Mouse (Mus musculus) liver, adult 2 months (tissue): Measurements from ENCODE around the gene Lpcat3. TPM values are rescaled to one million over a fixed set of nuclear protein-coding genes. Genes with fewer than 3 reads are reported as not detected.
A peak's percentile ranks its signal among the peaks of the same experiment; 100 is the strongest.
"Not testable (repeated sequence)": the region's sequence is repeated elsewhere in the genome, so short reads cannot be mapped to it uniquely, and the experiment has no call there.

Experiments
- DNase-seq: peaks from one replicate; pipeline ENCODE4 v3.0.0-alpha.2; 2011; ENCODE audit warnings: low read depth, low spot score; ENCODE audit errors: extremely low read depth
- H3K27ac ChIP-seq: fragments of 200-500 bp; replicated peaks from 2 replicates; pipeline ENCODE4 v1.5.1; 2012; ENCODE audit warnings: low read depth, mild to moderate bottlenecking, control low read depth, inconsistent platforms, low read length; ENCODE audit not compliant: insufficient read depth
- H3K27me3 ChIP-seq: fragments of 200-500 bp; 2 replicates; pipeline ENCODE4 v1.6.1; 2012; ENCODE audit warnings: mild to moderate bottlenecking, moderate library complexity, low read length, inconsistent platforms; ENCODE audit not compliant: control insufficient read depth, insufficient read depth
- H3K36me3 ChIP-seq: fragments of 200-500 bp; 2 replicates; pipeline ENCODE4 v1.6.1; 2012; ENCODE audit warnings: low read length, inconsistent platforms; ENCODE audit not compliant: control insufficient read depth, insufficient read depth
- H3K4me1 ChIP-seq: fragments of 200-500 bp; 2 replicates; pipeline ENCODE4 v1.6.1; 2011; ENCODE audit warnings: low read length; ENCODE audit not compliant: control insufficient read depth, insufficient read depth
- H3K4me3 ChIP-seq: fragments of 200-500 bp; 2 replicates; pipeline ENCODE4 v1.5.1; 2011; ENCODE audit warnings: low read depth, mild to moderate bottlenecking, control low read depth, low read length, moderate library complexity; ENCODE audit not compliant: insufficient read depth
- H3K79me2 ChIP-seq: fragments of 200-500 bp; 2 replicates; pipeline ENCODE4 v1.6.1; 2012; ENCODE audit warnings: inconsistent platforms, mild to moderate bottlenecking, low read length, moderate library complexity; ENCODE audit not compliant: control insufficient read depth, insufficient read depth
- H3K9ac ChIP-seq: fragments of 200-500 bp; 2 replicates; pipeline ENCODE4 v1.6.1; 2012; ENCODE audit warnings: low read depth, mild to moderate bottlenecking, control low read depth, inconsistent platforms, low read length
- CTCF ChIP-seq: fragments of 200-500 bp; IDR thresholded peaks from 2 replicates; pipeline ENCODE4 v1.5.1; 2011; ENCODE audit warnings: low read depth, low read length, control low read depth
- POLR2A ChIP-seq: fragments of 200-500 bp; IDR thresholded peaks from 2 replicates; pipeline ENCODE4 v1.6.1; 2011; ENCODE audit warnings: low read length, control low read depth; ENCODE audit not compliant: insufficient read depth; ENCODE audit errors: extremely low read depth
- WGBS: fragments of 180-500 bp; shearing (Covaris S2); methylation state at CpG from one replicate; pipeline ENCODE4 v1.1.7; 2018; 5-methylcytosine and 5-hydroxymethylcytosine counted together
- polyA plus RNA-seq: library from polyadenylated mRNA; depleted of rRNA; stranded (reverse); fragments of >200 nt; gene quantifications from 2 replicates; pipeline ENCODE4 v1.2.3, GENCODE M21; 2012; rRNA removed
- total RNA-seq: library from RNA; depleted of rRNA; stranded (reverse); fragments of >200 nt; gene quantifications from 2 replicates; pipeline ENCODE4 v1.2.3, GENCODE M21; 2014; rRNA removed

Lpcat3 gene
- 72.4 and 99.9 TPM in 2 replicates for total RNA-seq
- 172 and 188 TPM in 2 replicates for polyA plus RNA-seq

GRCm38 (mm10) chr6:124662477-124663423 is at the start of gene Lpcat3:
Gene Lpcat3, plus strand, starts transcription at chr6:124663027.
- Histone ChIP-seq H3K27me3 (no peaks in the 10 kb centered on the region), H3K27ac (peak within 1 kb of the TSS; percentile 97), H3K4me3 (peak within 1 kb of the TSS; percentile 85), H3K79me2 (peaks cover 26% of the 10 kb centered on the region; the same call in 1 of the 2 replicates), H3K36me3 (no peaks in the 10 kb centered on the region), H3K9ac (peak within 1 kb of the TSS; percentile 93), H3K4me1 (peaks cover 24% of the 10 kb centered on the region)
- TF ChIP-seq POLR2A (peak; percentile 88), CTCF (peak; percentile 77)
- DNase-seq: peak; percentile 87
- 2% methylated on average over 81 of the region's 87 CpGs for WGBS

DNA sequence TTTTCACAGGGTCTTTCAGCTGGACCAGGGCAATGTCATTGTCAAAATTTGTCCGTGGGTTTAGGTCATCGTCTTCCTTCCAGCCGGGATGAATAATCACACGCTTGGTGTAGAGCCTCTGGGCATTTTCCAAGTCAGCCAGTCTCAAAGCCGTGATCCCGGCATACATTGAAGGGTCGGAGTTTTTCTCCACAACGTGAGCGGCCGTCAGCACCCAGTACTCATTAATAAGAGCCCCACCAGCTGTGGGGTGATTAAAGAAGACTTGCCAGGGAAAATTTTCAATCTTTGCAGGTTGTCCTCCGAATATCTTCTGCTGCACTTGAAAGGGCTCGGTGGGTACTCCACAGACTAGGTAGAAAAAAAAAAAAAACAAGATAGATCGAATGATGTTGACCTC is 37.2 kb upstream of the Lpcat3 start:
- H3K36me3 ChIP-seq: no peaks in the 10 kb centered on the region
- H3K4me1 ChIP-seq: no peaks in the 10 kb centered on the region
- TF ChIP-seq POLR2A (no peak), CTCF (no peak)
- H3K79me2 ChIP-seq: no peaks in the 10 kb centered on the region
- H3K9ac ChIP-seq: no peak overlapping the region
- DNase-seq: no peak
- no peaks in the 10 kb centered on the region for H3K27me3 ChIP-seq
- H3K4me3 ChIP-seq: no peak overlapping the region
- H3K27ac ChIP-seq: no peak overlapping the region
- 89% methylated on average over 13 of the region's 13 CpGs for WGBS

GRCm38 (mm10) chr6:124626184-124626583 is 36.6 kb upstream of the Lpcat3 start:
- not testable (repeated sequence) for H3K27ac ChIP-seq, H3K79me2 ChIP-seq, DNase-seq, H3K27me3 ChIP-seq, H3K4me3 ChIP-seq, H3K9ac ChIP-seq, H3K4me1 ChIP-seq, H3K36me3 ChIP-seq
- 62% methylated on average over 1 of the region's 1 CpGs for WGBS

- no peaks in the 10 kb centered on the region for H3K27me3 ChIP-seq
- H3K27ac ChIP-seq: no peak overlapping the region
- H3K4me1 ChIP-seq: no peaks in the 10 kb centered on the region
- H3K36me3 ChIP-seq: no peaks in the 10 kb centered on the region
- 77% methylated on average over 4 of the region's 4 CpGs for WGBS
- no peak for DNase-seq
- TF ChIP-seq CTCF (no peak), POLR2A (no peak)
- H3K9ac ChIP-seq: no peak overlapping the region
- H3K79me2 ChIP-seq: no peaks in the 10 kb centered on the region
- H3K4me3 ChIP-seq: no peak overlapping the region
These were observed 32.1 kb upstream of the Lpcat3 start for GRCm38 (mm10) chr6:124630763-124631162.

GRCm38 (mm10) chr6:124635985-124636384 is 26.8 kb upstream of the Lpcat3 start, which contains the start of gene C1s2:
Gene C1s2, minus strand, starts transcription at chr6:124636085.
- 68% methylated on average over 2 of the region's 2 CpGs for WGBS
- H3K36me3 ChIP-seq, H3K27me3 ChIP-seq, DNase-seq, H3K79me2 ChIP-seq, H3K4me3 ChIP-seq, H3K9ac ChIP-seq, H3K27ac ChIP-seq, H3K4me1 ChIP-seq: not testable (repeated sequence)

DNA sequence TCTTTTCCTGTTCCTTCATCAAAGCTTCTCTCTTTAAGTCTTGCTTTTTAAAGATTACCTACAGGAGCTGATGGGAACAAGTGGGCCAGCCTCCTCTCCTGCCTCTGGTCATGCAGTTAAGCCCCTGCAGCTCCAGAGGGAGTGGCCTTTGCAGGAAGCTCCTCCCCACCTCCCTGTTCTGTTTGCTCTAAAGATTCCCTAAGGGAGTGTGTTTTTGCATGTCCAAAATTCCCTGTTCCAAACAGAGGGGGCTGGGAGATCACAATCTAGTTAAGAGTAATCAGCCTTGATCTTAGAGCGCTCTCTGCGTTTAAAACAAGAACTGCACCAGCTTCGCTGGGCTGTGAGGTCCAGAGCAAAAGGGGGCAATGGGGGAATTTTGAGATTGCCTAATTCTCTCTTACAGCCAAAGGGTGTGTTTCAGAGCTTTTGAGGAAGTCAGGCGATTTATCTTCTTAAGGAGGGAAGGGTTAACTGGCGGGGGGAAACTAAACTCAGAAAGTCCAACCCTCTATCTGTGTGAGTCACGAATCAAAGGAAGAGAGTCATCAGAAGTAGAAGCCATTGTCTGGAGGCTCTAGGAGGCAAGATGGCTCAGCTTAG is 25.9 kb upstream of the Lpcat3 start:
- not testable (repeated sequence) for H3K27ac ChIP-seq, H3K27me3 ChIP-seq, H3K79me2 ChIP-seq, H3K4me1 ChIP-seq, H3K36me3 ChIP-seq, H3K4me3 ChIP-seq, H3K9ac ChIP-seq, DNase-seq
- peak; percentile 4; the same call in 1 of the 2 replicates for TF ChIP-seq CTCF
- 47% methylated on average over 6 of the region's 6 CpGs for WGBS
